Mouse (Mus musculus) E14TG2a.4 (cell line): ENCODE results near the gene Nf1.

Source experiments
- CTCF ChIP-seq: conservative IDR thresholded peaks from 2 replicates; pipeline ENCODE4 v1.5.1; 2014; ENCODE audit warnings: low read length
- POU5F1 ChIP-seq: IDR thresholded peaks from 2 replicates; pipeline ENCODE4 v1.6.1; 2014; ENCODE audit warnings: low read length, borderline replicate concordance

DNA sequence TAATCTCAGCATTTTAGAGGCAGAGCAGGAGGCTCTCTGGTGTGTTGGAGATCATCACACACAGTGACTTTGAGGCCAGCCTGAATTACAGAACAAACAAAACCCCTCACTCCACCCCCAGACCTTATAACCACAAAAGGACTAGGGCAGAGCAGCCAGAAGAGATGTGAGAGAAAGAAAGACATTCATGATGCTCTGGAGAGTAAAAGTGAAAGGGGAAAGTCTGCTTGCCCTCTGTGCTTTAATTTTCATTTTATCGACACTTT is 184.8 kb downstream of the Nf1 start:
- TF ChIP-seq CTCF (no peak), POU5F1 (no peak)
